In genomic region chr17:26350216-26350615, GRCm38 (mm10) we compare ENCODE assay signal across 15 mouse cellular contexts.
"Had no signal": no experiment of that assay in that cellular context is flagged by ENCODE, and none has a peak within 500 bp of the region (broad histone marks: within the 10 kb centered on the region; RNA-seq: fewer than 3 reads in every experiment).

No protein-coding gene starts in this region.

- H3K27ac ChIP-seq: kidney, embryonic 15.5 days; limb, embryonic 15.5 days; liver, embryonic 12.5 days; midbrain, embryonic 10.5 days; midbrain, embryonic 15.5 days; neural tube, embryonic 12.5 days; stomach, postnatal 0 days had no signal

- H3K27me3 ChIP-seq: kidney, embryonic 15.5 days; limb, embryonic 15.5 days; midbrain, embryonic 15.5 days; neural tube, embryonic 12.5 days had no signal

- ATAC-seq: liver, embryonic 12.5 days; midbrain, embryonic 15.5 days had no signal

- H3K4me2 ChIP-seq: kidney, embryonic 15.5 days; limb, embryonic 15.5 days; liver, embryonic 12.5 days; lung, embryonic 14.5 days; midbrain, embryonic 15.5 days; neural tube, embryonic 12.5 days had no signal

- H3K9me3 ChIP-seq: kidney, embryonic 15.5 days; limb, embryonic 15.5 days; liver, embryonic 12.5 days; midbrain, embryonic 10.5 days; midbrain, embryonic 15.5 days; neural tube, embryonic 12.5 days had no signal

- H3K4me3 ChIP-seq: kidney, embryonic 15.5 days; limb, embryonic 15.5 days; liver, embryonic 12.5 days; midbrain, embryonic 10.5 days; midbrain, embryonic 15.5 days; neural tube, embryonic 12.5 days had no signal

- H3K36me3 ChIP-seq: kidney, embryonic 15.5 days; limb, embryonic 15.5 days; liver, embryonic 12.5 days; midbrain, embryonic 10.5 days; midbrain, embryonic 15.5 days; neural tube, embryonic 12.5 days had no signal

- H3K4me1 ChIP-seq: liver, embryonic 12.5 days; midbrain, embryonic 10.5 days; midbrain, embryonic 15.5 days; neural tube, embryonic 12.5 days had no signal

- H3K9ac ChIP-seq: kidney, embryonic 15.5 days; limb, embryonic 15.5 days; liver, embryonic 12.5 days; lung, embryonic 14.5 days; midbrain, embryonic 15.5 days; neural tube, embryonic 12.5 days had no signal

- DNase-seq: kidney, adult 18-20 months; layer of hippocampus, postnatal 36 days; lung, embryonic 14.5 days; lung, postnatal 10 days; lung, postnatal 4 days; right cerebral cortex, postnatal 25 days; thymus, adult 18-20 months; thymus, postnatal 14 days had no signal
